Mouse (Mus musculus) natural killer cell, adult 2 months (primary cell): ENCODE data around the gene Ntn5.
A peak's percentile ranks its signal among the peaks of the same experiment; 100 is the strongest.

Experiments
- DNase-seq, 2 experiments: peaks; one replicate each; pipeline ENCODE4 v3.0.0; 2022; ENCODE audit warnings: low spot score in 2 of 2

Gene Ntn5

DNA sequence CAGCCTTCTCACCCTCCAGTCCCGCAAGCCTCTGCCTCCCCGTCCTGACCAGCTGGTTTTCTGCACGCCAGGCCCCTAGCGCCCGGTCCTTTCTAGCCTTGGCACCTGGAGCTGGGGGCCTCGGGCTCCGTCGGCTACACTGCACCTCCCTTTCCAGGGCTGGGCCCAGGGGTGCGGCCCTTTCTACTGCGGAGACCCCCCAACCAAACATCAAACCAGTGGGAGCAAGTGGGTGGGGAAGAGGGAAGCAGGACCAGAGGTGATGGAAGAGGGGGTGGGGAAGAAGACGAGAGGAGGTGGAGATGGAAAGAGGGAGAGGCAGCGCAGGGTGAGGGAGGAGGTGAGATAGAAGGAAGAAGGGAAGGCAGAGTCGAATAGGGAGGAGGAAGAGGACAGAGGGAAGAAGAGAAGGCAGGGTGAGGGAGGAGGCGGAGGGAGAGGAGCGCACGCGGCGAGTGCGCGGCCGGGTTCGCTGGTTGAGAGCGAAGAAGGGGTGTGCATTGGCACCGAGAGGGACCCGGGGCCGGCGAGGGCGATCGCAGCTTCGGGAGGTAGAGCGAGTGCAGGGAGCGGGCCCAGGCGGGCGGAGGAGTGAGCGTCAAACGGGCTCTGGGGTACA, 15.8 kb downstream of the Ntn5 start, which contains the start of gene Car11:
Gene Car11, plus strand, starts transcription at position 321 of the 619 bp plus-strand sequence.
- no peak for DNase-seq

DNA sequence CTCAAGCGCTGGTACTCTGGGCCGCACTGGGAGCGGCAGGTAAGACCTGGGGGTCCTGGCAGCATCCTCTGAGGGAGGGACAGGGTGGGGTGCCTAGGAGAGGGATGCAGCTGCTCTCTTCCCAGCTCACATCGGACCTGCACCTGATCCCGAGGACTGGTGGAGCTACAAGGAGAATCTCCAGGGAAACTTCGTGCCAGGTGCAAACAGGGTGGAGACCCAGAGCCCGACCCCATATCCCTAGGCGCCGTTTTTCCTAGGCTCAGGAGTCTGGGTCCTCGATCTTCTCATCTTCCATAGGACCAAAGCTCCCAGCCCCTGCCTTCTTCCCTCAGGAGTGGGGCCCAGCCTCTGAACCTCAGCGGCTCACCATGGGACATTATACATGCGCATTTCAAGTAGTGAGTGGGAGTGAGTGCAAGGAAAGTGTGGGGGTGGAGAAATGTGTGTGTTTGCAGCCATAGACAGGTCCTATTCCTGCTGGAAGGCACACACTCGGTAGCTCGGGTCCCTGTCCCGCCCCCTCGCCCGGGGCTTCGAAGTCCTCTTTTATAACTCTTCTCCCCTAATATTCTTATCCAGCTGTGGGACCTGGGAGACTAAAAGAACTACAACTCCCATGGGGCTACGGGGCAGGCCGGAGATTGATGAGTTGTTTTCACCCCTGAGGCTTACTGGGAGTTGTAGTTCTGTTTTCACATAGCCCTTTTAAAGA, 16.6 kb downstream of the Ntn5 start:
- DNase-seq = peak; percentile 60 to 64

DNA sequence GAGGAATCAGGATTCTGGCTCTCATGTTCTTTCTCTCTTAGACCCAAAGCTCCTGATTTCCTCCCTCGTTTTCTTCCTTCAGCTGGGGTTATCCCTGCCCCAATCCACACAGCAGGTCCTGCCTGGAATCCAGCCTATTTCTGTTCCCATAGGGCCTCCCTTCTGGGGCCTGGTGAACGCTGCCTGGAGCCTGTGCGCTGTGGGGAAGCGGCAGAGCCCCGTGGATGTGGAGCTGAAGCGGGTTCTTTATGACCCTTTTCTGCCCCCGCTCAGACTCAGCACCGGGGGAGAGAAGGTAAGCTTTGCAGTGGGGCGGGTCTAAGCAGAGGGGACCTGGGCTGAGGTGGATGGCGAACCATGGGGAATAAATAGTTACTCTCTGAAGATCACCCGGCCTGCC, 17.2 kb downstream of the Ntn5 start:
- DNase-seq = no peak

DNA sequence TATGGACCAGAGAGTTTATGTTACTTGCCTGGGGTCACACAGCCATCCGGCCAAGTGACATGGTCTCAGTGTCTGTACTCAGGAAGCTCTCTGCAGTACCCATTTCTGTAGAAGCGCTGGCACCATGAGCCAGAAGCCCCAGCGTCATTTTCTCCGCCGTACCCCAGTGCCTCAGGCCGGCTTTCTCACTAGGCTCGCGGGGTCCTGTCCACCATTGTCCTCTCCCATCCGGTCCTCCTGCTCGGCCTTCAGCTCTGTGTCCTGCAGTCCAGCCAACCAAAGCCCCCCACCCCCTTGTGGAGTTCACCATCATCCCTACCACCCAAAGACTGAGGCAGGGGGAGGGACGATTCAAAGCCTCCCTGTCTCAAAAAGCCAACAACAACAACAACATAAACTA, 17.8 kb downstream of the Ntn5 start:
- no peak for DNase-seq

DNA sequence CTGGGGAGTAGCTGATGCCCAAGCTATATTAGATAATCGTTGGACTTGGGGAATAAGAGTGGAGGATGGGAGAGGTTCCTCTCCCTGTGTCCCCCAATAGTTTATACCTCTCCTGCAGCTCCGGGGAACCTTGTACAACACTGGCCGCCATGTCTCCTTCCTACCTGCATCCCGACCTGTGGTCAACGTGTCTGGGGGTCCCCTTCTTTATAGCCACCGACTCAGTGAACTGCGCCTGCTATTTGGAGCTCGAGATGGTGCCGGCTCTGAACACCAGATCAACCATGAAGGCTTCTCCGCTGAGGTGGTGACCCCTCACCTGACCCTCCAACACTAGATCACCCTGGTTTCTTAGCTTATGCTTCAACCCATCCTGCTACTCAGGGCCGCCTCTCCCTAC, 18.5 kb downstream of the Ntn5 start:
- DNase-seq = no peak

DNA sequence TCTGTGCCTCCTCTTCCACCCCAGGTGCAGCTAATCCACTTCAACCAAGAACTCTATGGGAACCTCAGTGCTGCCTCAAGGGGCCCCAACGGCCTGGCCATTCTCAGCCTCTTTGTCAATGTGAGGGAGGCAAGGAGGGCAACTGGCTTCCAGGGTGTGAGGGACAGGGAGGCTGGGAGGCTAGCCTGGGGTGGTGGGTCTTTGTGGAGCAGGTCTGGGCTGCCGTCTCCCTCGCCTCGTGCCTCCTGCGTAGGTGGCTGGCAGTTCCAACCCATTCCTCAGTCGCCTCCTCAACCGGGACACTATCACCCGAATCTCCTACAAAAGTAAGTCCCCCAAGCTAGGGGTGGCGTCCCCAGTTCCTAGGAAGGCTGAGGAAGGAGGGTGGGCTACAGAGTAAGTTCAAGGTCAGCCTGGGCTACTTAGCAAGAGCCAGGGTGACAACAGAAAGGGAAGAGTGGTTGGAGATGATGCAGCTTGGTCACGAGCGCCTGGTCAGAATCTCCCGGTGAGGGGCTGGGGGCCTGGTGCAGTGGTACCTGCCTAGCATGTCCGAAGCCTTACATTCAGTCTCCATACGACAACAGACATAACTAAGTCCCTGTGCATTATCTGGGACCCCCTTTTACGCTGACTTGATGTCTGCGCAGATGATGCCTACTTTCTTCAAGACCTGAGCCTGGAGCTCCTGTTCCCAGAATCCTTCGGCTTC, 19.1 kb downstream of the Ntn5 start:
- no peak for DNase-seq

DNA sequence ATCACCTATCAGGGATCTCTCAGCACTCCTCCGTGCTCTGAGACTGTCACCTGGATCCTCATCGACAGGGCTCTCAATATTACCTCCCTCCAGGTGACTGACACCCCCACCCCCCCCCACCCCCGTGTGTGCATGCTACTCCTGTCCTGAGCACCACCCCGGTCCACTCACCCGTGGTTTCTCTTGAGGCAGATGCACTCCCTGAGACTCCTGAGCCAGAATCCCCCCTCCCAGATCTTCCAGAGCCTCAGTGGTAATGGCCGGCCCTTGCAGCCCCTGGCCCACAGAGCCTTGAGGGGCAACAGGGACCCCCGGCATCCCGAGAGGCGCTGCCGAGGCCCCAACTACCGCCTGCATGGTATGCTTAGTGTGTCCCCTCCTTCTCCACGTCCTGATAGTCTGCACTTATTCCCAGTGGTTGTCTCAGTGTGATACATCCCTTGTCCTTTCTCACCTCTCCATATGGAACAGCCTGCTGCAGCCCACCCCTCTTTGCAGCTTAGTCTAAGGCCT, 19.8 kb downstream of the Ntn5 start:
- no peak for DNase-seq

DNA sequence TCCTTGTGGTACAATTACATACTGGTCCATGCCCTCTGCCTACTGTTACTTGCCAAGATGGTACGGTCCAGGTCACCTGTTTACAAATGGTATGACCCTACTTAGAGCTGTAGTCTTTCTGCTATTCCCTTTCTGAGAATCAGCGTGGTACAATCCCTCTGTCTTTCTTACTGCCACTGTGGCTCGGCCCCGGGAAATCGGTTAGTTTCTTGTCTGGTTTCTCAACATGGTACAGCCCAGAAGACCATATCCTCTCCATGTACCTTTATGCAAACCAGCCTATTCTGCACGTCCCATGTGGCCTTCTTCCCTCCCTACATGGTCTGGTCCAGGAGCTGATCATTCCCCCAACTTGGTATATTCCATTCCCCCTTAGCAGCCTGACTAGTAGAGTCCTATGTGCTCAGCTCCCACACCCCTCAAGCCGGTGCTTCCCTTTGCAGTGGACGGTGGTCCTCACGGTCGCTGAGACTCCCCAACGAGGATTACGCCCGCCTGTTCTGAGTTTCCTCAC, 20.3 kb downstream of the Ntn5 start:
- peak; percentile 64 to 70 for DNase-seq

DNA sequence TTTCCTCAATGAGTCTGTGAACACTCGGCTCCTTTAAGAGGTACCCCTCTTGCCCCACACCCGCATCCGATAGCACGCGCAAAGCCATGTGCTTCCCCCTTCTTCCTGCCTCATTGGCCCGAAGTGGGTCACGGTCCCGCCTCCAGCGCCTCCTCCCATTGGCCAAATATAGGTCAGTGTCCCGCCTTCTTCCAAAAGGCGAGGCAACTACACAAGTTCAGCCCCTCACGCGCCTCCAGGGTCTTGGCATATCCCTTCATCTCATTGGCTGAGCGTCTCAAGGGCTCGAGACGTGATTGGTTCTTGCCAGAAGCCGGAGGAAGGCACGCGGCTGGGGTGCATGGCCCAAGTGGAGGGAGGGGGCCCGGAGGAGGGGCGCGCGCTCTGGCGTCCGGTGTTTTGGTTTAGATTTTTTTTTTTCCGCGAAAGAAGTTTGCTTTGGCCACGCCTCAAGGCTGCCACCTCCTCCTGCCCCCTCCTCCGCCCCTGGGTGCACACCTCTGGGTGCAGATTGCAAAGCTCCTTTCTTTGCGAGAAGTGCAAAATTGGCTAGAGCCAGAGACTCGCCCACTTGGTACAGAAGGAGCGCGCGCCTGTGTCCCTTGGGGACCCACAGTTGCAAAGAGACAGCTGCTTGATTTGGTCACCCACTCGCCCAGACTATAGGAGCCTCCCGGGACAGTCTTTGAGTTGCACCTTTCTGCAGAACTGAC, 21.1 kb downstream of the Ntn5 start, which contains the start of gene Dbp:
Gene Dbp, plus strand, starts transcription at position 359 of the 713 bp plus-strand sequence.
- peak; percentile 98 to 99 for DNase-seq

DNA sequence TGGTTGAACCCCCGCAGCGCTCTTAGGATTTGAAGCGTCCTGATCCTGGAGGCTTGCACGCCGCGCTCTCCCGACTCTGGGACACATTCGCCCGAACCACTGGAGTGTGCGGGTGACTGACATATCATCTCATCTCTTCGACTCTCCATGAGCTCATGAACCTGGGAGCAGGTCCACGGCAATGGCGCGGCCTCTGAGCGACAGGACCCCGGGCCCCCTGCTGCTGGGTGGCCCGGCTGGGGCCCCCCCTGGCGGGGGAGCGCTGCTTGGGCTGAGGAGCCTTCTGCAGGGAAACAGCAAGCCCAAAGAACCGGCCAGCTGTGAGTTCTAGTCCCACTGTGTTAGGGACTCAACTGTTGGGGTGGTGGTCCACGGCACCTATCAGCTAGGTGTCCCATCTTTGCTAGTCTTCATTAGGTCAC, 21.6 kb downstream of the Ntn5 start:
- no peak for DNase-seq

DNA sequence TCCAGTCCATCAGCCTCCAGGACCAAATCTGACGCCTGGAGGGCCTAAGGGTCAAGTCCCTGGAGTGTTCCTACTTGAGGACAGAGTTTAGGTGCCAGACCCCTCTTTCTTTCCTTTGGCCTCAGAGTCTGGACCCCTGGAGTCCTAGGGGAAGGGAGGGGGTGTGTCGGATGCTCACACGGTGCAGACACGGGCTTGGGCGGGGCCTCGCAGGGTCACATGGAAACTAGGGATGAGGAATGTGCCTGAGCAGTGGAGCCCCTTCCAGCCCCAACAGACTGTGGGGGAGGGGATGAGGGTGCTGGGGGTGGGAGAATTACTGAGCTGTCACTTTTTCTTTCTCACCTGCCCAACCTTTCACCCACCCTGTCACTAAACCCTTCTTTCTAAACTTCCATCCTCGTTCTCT, 22.1 kb downstream of the Ntn5 start:
- DNase-seq = peak in 1 of 2 experiments; percentile 22

DNA sequence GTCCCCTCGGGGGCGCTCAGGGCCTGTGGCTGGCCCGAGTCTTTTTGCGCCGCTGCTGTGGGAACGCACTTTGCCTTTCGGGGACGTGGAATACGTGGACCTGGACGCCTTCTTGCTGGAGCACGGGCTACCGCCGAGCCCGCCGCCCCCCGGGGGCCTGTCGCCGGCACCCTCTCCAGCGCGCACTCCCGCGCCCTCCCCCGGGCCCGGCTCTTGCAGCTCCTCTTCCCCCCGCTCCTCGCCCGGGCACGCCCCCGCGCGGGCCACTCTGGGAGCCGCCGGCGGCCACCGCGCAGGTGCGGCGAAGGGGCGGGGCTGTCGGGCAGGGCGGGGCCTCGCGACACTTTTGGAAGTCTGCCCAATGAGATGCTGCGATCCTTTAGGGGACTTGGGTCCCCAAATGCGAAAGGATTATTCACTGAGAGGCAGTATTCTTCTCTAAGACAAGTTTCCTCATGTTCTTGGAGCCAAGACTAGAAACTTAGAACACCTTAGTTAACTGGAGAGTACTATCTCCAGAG, 23.0 kb downstream of the Ntn5 start:
- DNase-seq = peak; percentile 74 to 87

DNA sequence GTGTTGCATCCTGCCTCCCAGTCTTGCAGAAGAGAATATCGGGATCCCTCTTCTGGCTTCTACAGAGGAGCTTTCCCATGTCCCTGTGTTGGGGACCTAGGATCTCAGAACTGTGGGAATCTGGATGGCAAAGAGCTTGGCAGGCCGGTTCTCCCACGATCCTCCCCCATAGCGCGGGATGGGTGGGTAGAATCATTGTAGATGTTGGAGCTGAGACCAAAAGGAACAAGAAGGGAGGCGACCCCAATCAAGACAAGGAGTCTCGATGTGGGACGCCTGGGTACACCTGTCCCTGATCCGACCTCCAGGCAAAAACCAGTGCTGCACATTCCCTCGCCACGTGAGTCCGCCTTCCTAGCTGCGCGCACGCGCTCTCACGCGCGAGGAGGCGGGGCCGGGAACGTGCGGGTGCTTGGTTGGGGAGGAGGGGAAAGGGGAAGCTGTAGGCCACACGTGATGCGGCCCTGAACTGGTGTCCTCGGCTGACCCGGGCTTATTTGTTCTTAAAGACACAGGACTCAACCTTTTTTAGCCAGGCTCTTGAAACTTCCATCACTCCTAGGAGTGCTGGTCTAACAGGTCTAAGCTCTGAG, 23.6 kb downstream of the Ntn5 start:
- peak; percentile 89 to 93 for DNase-seq

DNA sequence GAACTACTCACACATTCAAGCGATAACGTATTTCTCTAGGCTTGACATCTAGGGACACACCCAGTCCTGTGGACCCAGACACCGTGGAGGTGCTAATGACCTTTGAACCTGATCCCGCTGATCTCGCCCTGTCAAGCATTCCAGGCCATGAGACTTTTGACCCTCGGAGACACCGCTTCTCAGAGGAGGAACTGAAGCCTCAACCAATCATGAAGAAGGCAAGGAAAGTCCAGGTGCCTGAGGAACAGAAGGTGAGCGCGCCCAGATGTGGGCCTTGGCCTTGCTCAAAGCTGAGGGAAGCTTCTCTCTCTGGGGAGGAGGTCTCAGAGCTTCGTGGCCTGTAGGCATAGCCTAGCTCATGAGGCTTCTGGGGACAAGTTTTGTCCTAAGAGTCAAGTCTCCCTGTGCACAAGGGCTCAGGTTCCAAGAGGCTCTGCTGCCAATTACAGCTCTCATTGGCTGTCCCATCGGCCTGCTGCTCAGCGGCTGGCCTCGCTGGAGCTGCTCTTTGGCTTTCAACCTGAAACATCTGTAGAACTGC, 24.5 kb downstream of the Ntn5 start:
- DNase-seq = no peak

DNA sequence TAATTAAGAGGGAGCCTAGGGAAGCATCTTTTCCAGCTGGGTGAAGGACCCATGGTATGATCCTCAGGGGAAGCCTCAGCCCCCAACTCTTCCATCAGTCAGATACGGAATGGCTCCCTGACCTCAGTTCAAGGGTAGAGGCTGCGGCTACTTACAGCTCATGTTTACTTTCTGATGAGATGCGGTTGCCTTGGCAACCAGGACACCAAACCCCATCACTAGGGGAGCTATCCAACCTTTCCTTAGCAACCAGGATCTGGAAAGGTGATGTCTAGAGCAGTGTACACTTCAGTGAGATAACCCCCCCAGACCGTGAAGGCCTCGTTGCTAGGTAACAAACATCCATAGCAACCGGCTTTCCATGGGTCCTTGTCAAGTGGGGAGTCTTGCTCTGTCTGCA, 25.2 kb downstream of the Ntn5 start:
- DNase-seq = no peak

DNA sequence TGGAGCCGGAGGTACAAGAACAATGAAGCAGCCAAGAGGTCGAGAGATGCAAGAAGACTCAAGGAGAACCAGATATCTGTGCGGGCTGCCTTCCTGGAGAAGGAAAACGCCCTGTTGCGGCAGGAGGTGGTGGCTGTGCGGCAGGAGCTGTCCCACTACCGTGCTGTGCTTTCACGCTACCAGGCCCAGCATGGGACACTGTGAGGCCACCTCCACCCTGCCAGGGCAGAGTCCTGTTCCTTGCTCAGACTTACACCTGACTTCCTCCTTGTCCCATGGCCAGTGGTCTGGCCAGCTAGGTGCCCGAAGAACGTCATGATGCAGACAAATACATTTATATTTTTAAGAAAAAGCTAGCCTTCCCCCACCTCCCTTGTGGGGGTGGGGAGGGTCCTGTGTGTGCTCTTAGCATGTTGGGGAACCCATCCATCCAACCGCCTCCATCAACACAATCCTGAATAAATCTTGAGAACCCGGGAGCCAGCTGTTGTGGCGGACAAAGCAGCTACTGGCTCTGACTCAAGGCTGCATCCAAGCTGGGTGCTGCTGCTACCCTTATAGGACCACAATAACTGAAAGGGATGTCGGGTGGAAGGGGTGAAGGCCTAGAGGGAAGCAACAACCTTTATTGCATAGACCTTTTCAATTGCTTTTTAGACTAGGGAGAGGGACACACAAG, 26.0 kb downstream of the Ntn5 start:
- no peak for DNase-seq

DNA sequence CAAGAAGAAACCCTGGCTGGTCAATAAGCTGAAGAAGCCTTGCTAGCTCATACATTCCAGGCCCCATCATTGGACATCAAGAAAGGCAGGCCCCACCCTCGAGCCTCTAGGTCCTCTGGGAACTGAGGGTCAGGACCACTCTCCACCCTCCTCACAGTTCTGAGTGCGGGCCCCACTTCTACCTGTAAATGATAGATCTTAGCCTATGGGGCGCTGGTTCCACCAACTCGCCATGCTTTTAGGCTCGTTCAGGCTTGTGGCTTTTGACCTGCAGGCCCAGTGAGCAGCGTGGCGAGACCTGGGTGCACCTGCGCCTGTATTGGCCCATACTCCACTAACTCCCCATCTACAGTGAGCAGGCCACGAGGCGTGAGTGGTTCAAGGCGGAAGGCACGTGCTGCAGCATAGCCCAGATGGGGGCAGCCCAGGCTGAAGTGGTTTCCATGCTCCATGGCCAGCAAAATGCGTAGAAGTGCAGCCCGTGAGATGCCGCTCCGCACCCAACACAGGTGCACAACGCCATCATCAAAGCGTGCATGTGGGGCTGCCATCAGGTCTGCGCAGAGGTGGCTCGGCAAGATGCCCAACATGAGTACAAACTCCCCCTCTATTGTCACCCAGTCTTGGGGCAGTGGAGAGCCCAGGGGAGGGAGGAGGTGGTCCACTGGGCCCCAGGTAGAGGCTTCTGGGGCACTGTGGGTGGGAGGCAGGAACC, 26.8 kb downstream of the Ntn5 start:
- no peak for DNase-seq

DNA sequence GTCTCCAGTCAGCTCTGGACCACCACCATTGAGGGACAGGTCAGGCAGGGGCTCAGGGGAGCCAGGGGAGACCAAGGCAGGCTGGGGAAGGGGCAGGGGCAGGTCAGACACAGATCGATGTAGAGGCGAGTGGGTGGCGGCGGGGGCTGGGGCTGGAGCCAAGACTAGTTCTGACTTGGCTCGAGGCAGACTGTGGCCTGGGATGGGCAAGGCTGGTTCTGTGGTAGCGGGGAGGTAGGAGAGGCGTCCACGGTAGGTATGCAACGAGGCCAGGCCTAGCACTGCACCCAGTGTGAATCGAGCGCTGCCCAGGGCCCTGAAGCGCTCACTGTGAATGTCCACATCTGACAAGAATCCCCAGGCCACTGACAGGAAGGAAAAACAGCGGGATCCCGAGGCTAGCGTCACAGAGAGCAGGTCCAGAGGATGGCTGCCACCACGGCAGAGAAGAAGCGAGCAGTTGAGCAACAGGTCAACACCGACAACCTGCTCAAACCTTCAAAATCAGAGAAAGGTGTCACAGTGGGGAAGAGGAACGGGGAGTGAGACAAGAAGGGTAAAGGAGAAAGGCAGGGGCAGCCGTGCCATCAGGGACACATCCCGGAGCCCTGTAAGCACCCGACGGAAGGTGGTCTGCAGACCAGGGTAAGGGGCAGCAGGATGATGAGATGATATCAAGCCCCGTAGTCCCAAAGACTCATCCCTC, 27.6 kb downstream of the Ntn5 start:
- DNase-seq = no peak
